Mouse (Mus musculus): ENCODE measurements around the gene Fmo4. TPM values are rescaled to one million over a fixed set of nuclear protein-coding genes. Genes with fewer than 3 reads are reported as not detected.

The Fmo4 gene
- polyA plus RNA-seq, 1 experiment from 2014 or later: 2.5 TPM

DNA sequence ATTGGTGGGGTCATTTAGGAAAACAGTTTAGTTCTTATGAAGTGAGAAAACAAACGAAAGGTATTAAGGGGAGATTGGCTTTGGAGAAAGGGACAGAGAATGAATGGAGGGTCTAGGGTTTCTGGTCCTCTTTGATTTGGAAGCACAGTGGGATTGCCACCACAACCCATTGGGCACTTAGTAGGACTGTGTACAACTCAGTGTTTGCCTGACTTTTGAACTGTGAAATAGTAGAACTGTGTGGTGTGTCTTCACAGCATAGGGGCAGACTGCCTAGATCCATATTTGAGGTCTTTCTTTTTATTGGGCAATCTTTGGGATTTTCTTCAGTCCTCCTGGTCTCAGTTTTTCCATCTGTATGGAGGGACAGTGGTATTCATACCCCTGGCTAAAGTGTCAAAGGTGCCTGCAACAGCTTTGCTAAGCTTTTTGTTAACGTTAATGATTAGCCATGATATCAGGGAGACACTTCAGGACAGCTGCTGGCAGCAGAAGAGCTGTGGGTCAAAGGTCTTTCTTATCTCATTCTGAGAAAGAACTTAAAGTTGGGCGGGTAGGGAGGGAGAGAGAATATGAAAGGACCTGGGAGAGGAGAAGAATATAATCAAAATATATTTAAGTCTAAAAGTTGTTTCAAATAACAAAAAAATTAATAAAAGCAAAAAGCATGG lies 40.2 kb upstream of the Fmo4 start:
- Histone ChIP-seq H3K27ac (ENCODE audit: low read length) (no peak overlapping the region), H3K4me3 (ENCODE audit: low read depth, low read length) (no peak overlapping the region), H3K36me3 (ENCODE audit: insufficient read depth, low read length) (no peaks in the 10 kb centered on the region), H3K4me2 (replicated peaks; ENCODE audit: low read depth, low read length) (no peak overlapping the region), H3K27me3 (replicated peaks; ENCODE audit: insufficient read depth, low read length) (no peaks in the 10 kb centered on the region), H3K4me1 (ENCODE audit: insufficient read depth, low read depth, low read length) (no peaks in the 10 kb centered on the region; the same call in 1 of the 2 replicates), H3K9ac (replicated peaks; ENCODE audit: low read depth) (no peak overlapping the region), H3K9me3 (ENCODE audit: low read length) (no peaks in the 10 kb centered on the region)
- no peak for TF ChIP-seq EP300 (IDR thresholded peaks at IDR 0.05)
- no peak for TF ChIP-seq CTCF (IDR thresholded peaks at IDR 0.05)
- no peak for ATAC-seq
- no peak for DNase-seq (ENCODE audit: low spot score)
- WGBS: 31% methylated on average over 3 of the region's 3 CpGs

DNA sequence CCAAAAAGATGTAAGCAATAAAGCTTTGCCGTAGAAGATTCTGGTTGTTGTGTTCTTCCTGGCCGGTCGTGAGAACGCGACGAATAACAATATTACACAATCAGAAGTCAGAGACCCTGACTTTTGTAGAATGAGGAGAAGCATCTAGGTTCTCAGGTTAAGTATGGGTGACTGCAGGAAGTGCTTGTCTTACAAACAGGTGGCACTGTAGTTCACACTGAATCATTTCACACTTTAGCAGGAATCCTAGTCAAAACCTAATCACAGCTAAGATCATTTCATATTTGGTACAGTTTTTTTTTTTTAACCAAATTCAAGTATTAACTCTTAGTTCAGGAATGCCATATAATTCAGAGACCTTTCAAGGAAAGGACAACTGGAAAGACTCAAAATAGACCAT lies 33.8 kb upstream of the Fmo4 start:
- Histone ChIP-seq H3K27ac (ENCODE audit: low read length) (no peak overlapping the region), H3K4me1 (ENCODE audit: insufficient read depth, low read depth, low read length) (no peaks in the 10 kb centered on the region), H3K36me3 (ENCODE audit: insufficient read depth, low read length) (no peaks in the 10 kb centered on the region), H3K27me3 (replicated peaks; ENCODE audit: insufficient read depth, low read length) (no peaks in the 10 kb centered on the region), H3K4me3 (ENCODE audit: low read depth, low read length) (no peak overlapping the region), H3K9ac (replicated peaks; ENCODE audit: low read depth) (no peak overlapping the region), H3K4me2 (replicated peaks; ENCODE audit: low read depth, low read length) (no peak overlapping the region), H3K9me3 (ENCODE audit: low read length) (no peaks in the 10 kb centered on the region)
- WGBS: 97% methylated on average over 6 of the region's 6 CpGs
- TF ChIP-seq CTCF (IDR thresholded peaks at IDR 0.05) (no peak), EP300 (IDR thresholded peaks at IDR 0.05) (no peak)
- ATAC-seq: no peak
- DNase-seq (ENCODE audit: low spot score): no peak

DNA sequence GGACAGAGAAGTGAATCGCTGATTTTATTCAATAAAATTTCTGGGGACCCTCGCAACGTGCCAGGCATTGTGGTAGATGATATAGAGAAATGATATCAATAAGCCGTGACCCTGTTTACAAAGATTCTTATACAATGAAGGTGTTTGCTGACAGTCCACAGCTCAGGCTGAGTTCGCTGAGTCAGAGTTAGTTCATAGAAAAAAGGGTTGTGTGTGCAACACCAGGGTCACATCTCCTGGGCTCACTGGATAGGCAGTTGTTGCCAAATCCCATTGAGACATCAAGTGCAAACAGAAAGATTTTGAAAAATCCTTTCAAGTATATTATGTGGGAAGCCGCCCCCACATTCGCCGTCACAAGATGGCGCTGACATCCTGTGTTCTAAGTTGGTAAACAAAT lies 26.4 kb upstream of the Fmo4 start:
- no peak for ATAC-seq
- 87% methylated on average over 9 of the region's 9 CpGs for WGBS
- Histone ChIP-seq H3K4me2 (replicated peaks; ENCODE audit: low read depth, low read length) (no peak overlapping the region), H3K27ac (ENCODE audit: low read length) (no peak overlapping the region), H3K9me3 (ENCODE audit: low read length) (no peaks in the 10 kb centered on the region), H3K9ac (replicated peaks; ENCODE audit: low read depth) (no peak overlapping the region), H3K27me3 (replicated peaks; ENCODE audit: insufficient read depth, low read length) (no peaks in the 10 kb centered on the region), H3K4me1 (ENCODE audit: insufficient read depth, low read depth, low read length) (no peaks in the 10 kb centered on the region), H3K4me3 (ENCODE audit: low read depth, low read length) (no peak overlapping the region), H3K36me3 (ENCODE audit: insufficient read depth, low read length) (peaks cover 2% of the 10 kb centered on the region; the same call in 1 of the 2 replicates)
- no peak for DNase-seq (ENCODE audit: low spot score)
- TF ChIP-seq EP300 (IDR thresholded peaks at IDR 0.05): no peak
- no peak for TF ChIP-seq CTCF (IDR thresholded peaks at IDR 0.05)

DNA sequence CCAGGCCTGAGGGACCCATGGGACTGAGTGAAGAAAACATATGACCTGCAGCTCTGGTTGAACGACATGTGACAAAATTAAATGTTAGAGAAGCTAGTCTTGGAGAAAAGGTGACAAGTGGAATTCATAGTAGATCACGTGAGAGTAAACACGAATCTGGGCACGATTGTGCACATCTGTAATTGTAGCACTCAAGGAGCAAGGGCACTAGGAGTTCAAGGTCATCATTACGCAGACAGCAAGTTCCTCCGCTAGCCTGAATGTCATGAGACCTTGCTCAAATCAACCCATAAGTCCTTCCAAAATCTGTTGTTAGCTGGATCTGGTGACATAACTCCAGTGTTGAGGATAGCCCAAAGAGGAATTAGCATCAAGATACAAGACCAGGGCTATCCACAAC lies 25.2 kb upstream of the Fmo4 start:
- Histone ChIP-seq H3K9ac (replicated peaks; ENCODE audit: low read depth) (no peak overlapping the region), H3K4me3 (ENCODE audit: low read depth, low read length) (no peak overlapping the region), H3K9me3 (ENCODE audit: low read length) (no peaks in the 10 kb centered on the region), H3K27me3 (replicated peaks; ENCODE audit: insufficient read depth, low read length) (no peaks in the 10 kb centered on the region), H3K4me1 (ENCODE audit: insufficient read depth, low read depth, low read length) (no peaks in the 10 kb centered on the region), H3K27ac (ENCODE audit: low read length) (no peak overlapping the region), H3K4me2 (replicated peaks; ENCODE audit: low read depth, low read length) (no peak overlapping the region), H3K36me3 (ENCODE audit: insufficient read depth, low read length) (peaks cover 2% of the 10 kb centered on the region; the same call in 1 of the 2 replicates)
- WGBS: 89% methylated on average over 6 of the region's 6 CpGs
- TF ChIP-seq CTCF (IDR thresholded peaks at IDR 0.05): no peak
- no peak for TF ChIP-seq EP300 (IDR thresholded peaks at IDR 0.05)
- ATAC-seq (no peak), DNase-seq (ENCODE audit: low spot score) (no peak)

DNA sequence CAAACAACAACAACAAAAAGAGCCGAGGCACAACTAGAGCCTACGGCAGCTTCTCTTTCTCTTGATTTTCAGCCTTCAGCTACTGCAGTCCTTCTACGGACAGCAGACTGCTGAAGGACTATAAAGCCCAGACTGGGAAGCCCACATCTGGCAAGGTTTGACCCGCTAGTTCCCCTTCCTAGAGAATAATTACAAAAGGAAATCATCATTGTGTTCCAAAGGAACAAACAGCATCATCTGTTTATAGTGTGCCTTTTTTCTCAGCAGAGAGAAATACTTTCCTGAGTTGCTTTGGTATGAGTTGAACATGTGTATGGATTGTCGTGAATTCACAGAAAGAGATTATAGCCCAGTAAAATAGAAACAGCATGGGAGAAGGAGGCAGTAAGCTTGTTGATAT lies 20.6 kb upstream of the Fmo4 start:
- no peak overlapping the region for H3K4me2 ChIP-seq (replicated peaks; ENCODE audit: low read depth, low read length)
- H3K27me3 ChIP-seq (replicated peaks; ENCODE audit: insufficient read depth, low read length): no peaks in the 10 kb centered on the region
- ATAC-seq (peak; percentile 16; the same call in 1 of the 2 replicates), DNase-seq (ENCODE audit: low spot score) (peak; percentile 21)
- 0 out of 2 replicates have a peak, but pooled peaks cover 2% of the 10 kb centered on the region for H3K36me3 ChIP-seq (ENCODE audit: insufficient read depth, low read length)
- TF ChIP-seq EP300 (IDR thresholded peaks at IDR 0.05) (peak; percentile 73), CTCF (IDR thresholded peaks at IDR 0.05) (no peak)
- no peak overlapping the region for H3K9ac ChIP-seq (replicated peaks; ENCODE audit: low read depth)
- no peak overlapping the region for H3K27ac ChIP-seq (ENCODE audit: low read length)
- no peaks in the 10 kb centered on the region for H3K9me3 ChIP-seq (ENCODE audit: low read length)
- H3K4me1 ChIP-seq (ENCODE audit: insufficient read depth, low read depth, low read length): no peaks in the 10 kb centered on the region
- no peak overlapping the region for H3K4me3 ChIP-seq (ENCODE audit: low read depth, low read length)
- WGBS: 65% methylated on average over 5 of the region's 5 CpGs

DNA sequence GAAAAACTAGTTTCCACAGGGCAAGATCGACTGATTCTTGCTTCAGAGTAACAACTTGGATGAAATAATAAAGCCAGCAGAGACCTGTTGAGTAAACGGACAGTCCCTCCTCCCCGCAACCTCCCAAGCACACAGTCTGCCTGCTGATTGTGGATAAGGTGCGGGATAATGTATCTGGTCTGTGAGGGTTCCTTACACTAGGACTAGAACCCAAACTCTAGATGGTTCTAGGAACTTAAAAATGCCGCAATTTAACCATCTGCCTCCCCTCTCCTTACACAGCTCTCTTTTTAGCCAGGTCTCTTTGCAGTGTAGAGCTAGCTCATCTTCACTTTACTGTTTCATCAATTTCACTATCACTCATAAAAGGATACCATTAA lies 18.8 kb upstream of the Fmo4 start:
- H3K4me1 ChIP-seq (ENCODE audit: insufficient read depth, low read depth, low read length): no peaks in the 10 kb centered on the region
- ATAC-seq (no peak), DNase-seq (ENCODE audit: low spot score) (no peak)
- no peaks in the 10 kb centered on the region for H3K9me3 ChIP-seq (ENCODE audit: low read length)
- no peaks in the 10 kb centered on the region for H3K27me3 ChIP-seq (replicated peaks; ENCODE audit: insufficient read depth, low read length)
- no peak for TF ChIP-seq CTCF (IDR thresholded peaks at IDR 0.05)
- no peak for TF ChIP-seq EP300 (IDR thresholded peaks at IDR 0.05)
- no peak overlapping the region for H3K4me3 ChIP-seq (ENCODE audit: low read depth, low read length)
- 0 out of 2 replicates have a peak, but pooled peaks cover 2% of the 10 kb centered on the region for H3K36me3 ChIP-seq (ENCODE audit: insufficient read depth, low read length)
- 70% methylated on average over 5 of the region's 5 CpGs for WGBS
- no peak overlapping the region for H3K4me2 ChIP-seq (replicated peaks; ENCODE audit: low read depth, low read length)
- no peak overlapping the region for H3K27ac ChIP-seq (ENCODE audit: low read length)
- H3K9ac ChIP-seq (replicated peaks; ENCODE audit: low read depth): no peak overlapping the region
